Mouse (Mus musculus): ENCODE measurements around the gene Bmpr1a. TPM values are rescaled to one million over a fixed set of nuclear protein-coding genes. Genes with fewer than 3 reads are reported as not detected.

Bmpr1a gene
- total RNA-seq, 2 experiments from 2014 or later: 33.5 to 35.0 TPM

- intact Hi-C loops (cut with DNase I): loop anchor here (5.0 kb wide), 1 partner anchor 316 kb away; the partner anchor contains the start of gene Anxa8
- no peak for DNase-seq (ENCODE audit: low spot score in 2 of 2)
Measured at GRCm38 (mm10) chr14:34403424-34403823, 99.7 kb downstream of the Bmpr1a start.

DNA sequence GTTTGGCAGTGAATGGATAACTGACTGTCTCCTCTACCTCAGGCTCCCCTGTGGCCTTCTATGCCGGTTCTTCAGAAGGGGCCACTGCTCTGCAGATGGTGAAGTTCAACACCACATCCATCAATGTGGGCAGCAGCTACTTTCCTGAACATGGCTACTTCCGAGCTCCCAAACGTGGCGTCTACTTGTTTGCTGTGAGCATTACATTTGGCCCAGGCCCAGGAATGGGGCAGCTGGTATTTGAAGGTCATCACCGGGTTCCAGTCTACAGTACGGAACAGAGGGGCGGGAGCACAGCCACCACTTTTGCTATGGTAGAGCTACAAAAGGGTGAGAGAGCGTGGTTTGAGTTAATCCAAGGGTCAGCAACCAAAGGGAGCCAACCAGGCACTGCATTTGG, 100.3 kb downstream of the Bmpr1a start:
- intact Hi-C loops (cut with DNase I): loop anchor here (5.0 kb wide), 1 partner anchor 316 kb away; the partner anchor contains the start of gene Anxa8
- no peak for DNase-seq (ENCODE audit: low spot score in 2 of 2)

DNA sequence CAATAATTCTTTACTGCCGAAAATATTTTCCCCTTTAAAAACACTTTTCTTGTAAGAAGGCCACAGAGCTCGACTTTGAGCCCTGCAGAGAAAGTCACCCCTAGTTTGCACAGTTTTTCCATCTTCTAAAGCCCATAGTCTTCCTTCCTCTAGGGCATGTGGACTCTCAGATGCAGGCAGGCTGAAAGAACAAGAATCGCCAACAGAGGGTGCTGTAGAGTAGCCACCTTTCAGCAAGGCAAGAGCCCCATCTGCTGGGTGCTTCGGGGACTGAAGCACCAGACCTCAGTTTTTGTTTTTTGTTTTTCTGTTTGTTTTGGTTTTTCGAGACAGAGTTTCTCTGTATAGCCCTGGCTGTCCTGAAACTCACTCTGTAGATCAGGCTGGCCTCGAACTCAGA, 102.0 kb downstream of the Bmpr1a start:
- peak; percentile 68 to 78 for DNase-seq (ENCODE audit: low spot score in 2 of 2)
- intact Hi-C loops (cut with DNase I): loop anchor here (2.0 to 5.0 kb wide), 2 partner anchors 28 to 314 kb away; partner anchors contain the start of gene Anxa8

DNA sequence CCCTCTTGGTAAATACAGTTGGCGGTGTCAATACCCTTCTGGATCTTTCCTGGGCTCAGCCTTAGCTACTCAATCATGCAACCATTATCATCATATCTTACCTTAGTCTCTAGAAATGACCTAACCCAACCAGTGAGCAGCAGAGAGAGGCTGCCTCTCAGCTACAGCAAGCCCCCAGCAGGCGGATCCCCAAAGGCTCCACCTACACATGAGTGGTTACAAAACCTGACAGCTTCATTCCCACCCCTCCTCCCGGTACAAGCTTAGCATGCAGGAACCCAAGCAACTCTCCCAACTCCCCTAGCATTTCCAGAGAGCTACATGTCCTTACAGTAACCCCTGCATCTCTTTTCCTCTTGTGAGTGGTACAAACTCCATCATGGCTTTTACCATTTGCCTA, 103.1 kb downstream of the Bmpr1a start:
- intact Hi-C loops (cut with DNase I): loop anchor here (2.0 to 5.0 kb wide), 2 partner anchors 27 to 313 kb away; partner anchors contain the start of gene Anxa8
- DNase-seq (ENCODE audit: low spot score in 2 of 2): no peak

DNA sequence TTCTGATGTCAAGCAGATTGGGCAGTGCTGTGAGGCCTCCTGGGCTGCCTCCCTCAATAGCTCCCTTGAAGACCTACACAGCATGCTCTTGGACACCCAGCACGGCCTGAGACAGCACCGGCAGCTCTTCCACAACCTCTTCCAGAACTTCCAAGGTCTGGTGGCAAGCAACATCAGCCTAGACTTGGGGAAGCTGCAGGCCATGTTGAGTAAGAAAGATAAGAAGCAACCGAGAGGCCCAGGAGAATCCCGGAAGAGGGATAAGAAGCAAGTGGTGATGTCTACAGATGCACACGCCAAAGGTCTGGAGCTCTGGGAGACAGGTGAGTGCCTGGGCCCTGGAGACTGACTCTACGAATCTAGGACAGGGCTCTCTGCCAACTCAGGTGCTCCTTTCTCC, 103.8 kb downstream of the Bmpr1a start:
- no peak for DNase-seq (ENCODE audit: low spot score in 2 of 2)
- intact Hi-C loops (cut with DNase I): no loop called here

GRCm38 (mm10) chr14:34398901-34399300, 104.2 kb downstream of the Bmpr1a start:
- intact Hi-C loops (cut with DNase I): no loop called here
- DNase-seq (ENCODE audit: low spot score in 2 of 2): no peak

DNA sequence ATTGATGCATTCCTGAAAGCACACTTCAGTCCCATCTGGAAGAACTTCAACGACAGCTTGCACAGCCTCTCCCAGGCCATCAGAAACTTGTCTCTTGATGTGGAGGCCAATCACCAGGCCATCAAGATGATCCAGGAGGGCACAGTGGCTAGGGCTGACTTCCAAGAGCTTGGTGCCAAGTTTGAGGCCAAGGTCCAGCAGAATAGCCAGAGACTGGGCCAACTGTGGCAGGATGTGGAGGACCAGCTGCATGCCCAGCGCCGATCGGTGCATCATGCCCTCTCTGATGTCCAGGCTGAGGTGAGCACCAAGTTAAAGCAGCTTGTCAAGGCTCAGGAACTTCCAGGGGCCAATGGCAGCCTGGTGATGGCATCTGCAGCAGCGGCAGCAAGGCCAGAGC, 105.3 kb downstream of the Bmpr1a start:
- intact Hi-C loops (cut with DNase I): no loop called here
- no peak for DNase-seq (ENCODE audit: low spot score in 2 of 2)

DNA sequence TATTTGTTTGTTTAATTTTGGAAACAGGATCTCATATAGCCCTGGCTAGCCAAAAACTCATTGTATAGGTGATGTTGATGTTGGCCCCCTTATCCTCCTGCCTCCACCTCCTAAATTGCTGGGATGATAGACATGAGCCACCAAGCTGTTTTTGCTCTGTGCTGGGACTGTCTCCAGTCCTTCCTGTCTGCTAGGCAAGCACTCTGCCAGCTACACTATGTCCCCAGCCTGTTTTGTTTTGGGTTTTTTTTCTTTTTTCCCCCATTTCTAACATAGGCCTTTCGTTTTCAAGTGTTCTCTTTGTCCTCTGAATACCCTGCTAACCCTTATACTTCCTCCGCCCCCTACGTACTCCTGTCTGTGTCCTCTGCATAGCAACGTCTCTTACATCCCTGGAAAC, 109.8 kb downstream of the Bmpr1a start:
- no peak for DNase-seq (ENCODE audit: low spot score in 2 of 2)
- intact Hi-C loops (cut with DNase I): no loop called here

DNA sequence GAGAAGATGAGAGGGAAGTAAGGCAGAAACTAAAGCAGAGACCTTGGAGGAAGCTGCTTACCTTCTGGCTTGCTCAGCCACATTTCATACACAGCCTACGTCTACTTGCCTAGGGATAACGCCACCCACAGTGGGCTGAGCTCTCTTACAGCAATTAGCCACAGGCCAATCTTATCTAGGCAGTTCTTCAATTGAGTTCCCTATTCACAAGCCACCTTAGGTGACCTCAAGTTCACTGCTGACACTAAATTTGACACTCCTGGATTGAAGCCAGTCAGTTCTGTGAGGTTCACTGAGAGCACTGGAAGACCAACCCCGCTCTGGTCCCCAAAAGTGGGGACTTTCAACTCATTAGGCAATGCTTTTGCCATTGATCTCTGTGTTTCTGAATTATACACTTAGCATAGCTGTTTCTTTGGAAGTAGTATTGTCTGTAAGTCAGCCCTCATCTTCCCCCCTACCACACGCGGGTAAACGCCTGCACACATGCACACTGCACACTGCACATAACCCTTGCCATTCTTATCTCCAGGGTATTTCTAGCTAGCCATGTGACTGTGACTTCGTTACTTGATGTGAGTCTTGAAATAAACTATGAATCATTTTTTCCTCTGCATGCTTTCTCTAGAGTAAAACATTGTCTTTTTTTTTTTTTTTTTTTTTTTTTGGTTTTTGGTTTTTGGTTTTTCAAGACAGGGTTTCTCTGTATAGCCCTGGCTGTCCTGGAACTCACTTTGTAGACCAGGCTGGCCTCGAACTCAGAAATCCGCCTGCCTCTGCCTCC, 120.0 kb downstream of the Bmpr1a start:
- DNase-seq (ENCODE audit: low spot score in 2 of 2): peak in 1 of 2 experiments; percentile 23
- intact Hi-C loops (cut with DNase I): no loop called here

GRCm38 (mm10) chr14:34378560-34379331, 124.4 kb downstream of the Bmpr1a start:
- DNase-seq (ENCODE audit: low spot score in 2 of 2): no peak
- intact Hi-C loops (cut with DNase I): no loop called here

DNA sequence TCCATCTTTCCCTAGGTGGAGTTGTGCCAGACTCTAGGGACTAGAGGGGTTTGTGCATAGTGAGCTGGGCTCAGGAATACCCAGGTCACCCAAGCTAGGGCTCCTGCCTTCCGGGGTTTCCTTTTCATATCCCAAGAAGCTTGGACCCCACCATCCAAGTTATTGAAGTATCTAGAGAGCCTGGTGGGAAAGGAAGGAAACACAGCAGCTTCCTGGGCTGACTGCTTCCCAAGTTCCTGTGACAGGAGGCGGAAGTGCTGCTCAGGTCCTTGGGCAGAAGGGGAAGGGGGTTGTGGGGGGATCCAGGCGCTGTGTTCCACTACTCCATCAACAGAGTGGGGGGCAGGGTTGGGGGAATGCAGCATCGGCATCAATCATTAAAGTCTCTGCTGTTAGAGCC, 126.0 kb downstream of the Bmpr1a start:
- no peak for DNase-seq (ENCODE audit: low spot score in 2 of 2)
- intact Hi-C loops (cut with DNase I): no loop called here

- no peak for DNase-seq (ENCODE audit: low spot score in 2 of 2)
- intact Hi-C loops (cut with DNase I): no loop called here
Measured at GRCm38 (mm10) chr14:34375941-34376340, 127.2 kb downstream of the Bmpr1a start.

DNA sequence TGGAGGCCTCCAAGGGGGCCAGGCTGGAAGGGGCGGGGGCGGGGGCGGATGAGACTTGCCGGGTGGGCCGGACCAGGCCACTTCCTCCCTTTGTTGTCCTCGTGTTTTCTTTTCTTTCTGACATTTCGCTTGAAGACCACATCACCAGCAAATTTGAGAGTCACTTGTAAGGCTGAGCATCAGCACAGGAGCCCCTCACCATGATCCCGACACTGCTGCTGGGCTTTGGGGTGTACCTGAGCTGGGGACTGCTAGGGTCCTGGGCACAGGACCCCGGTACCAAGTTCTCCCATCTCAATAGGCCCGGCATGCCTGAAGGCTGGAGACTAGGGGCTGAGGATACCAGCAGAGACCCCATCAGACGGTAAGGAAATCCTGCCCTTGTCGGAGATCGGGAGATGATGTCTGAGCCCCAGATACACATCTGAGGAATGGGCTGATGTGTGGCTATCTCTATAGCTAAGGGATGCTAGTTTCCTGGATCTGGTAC, 127.7 kb downstream of the Bmpr1a start, which contains the start of gene Mmrn2:
Gene Mmrn2 (plus strand): TSS at position 51 of the 490 bp plus-strand sequence.
- intact Hi-C loops (cut with DNase I): no loop called here
- DNase-seq (ENCODE audit: low spot score in 2 of 2): no peak

- DNase-seq (ENCODE audit: low spot score in 2 of 2): no peak
- intact Hi-C loops (cut with DNase I): loop anchor here (5.0 kb wide), 1 partner anchor 178 kb away; no protein-coding TSS in a partner anchor
Measured at GRCm38 (mm10) chr14:34374577-34374976, 128.6 kb downstream of the Bmpr1a start, which contains the start of gene Sncg. TSS of gene Sncg (minus strand) at chr14:34374789.

DNA sequence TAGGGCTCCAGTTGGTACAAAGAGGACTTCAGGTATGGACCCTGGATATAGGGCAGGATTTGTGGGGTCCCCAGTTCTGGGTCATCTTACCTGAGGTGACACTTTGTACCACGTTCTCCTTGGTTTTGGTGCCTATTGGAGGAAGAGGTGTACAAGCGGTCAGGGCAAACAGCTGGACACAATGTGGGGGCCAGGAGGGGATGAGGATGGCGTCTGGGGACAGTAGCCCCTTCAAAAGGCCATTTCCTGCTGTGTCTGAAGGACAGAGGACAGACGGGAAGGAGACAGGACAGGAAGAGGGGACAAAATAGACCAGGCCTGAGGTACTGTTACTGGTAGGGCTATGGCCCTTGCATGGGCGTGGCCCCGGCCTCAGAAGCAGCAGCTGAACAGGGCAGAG, 129.6 kb downstream of the Bmpr1a start:
- intact Hi-C loops (cut with DNase I): loop anchor here (2.0 to 5.0 kb wide), 2 partner anchors 27 to 179 kb away; no protein-coding TSS in a partner anchor
- DNase-seq (ENCODE audit: low spot score in 2 of 2): no peak

- intact Hi-C loops (cut with DNase I): loop anchor here (1.0 to 5.0 kb wide), 3 partner anchors 28 to 199 kb away; no protein-coding TSS in a partner anchor
- DNase-seq (ENCODE audit: low spot score in 2 of 2): peak; percentile 39 to 48
Measured at GRCm38 (mm10) chr14:34372646-34373045, 130.5 kb downstream of the Bmpr1a start.

- intact Hi-C loops (cut with DNase I): loop anchor here (1.0 to 5.0 kb wide), 3 partner anchors 29 to 200 kb away; no protein-coding TSS in a partner anchor
- DNase-seq (ENCODE audit: low spot score in 2 of 2): no peak
Measured at GRCm38 (mm10) chr14:34371763-34372162, 131.4 kb downstream of the Bmpr1a start.

- intact Hi-C loops (cut with DNase I): loop anchor here (5.0 kb wide), 1 partner anchor 181 kb away; no protein-coding TSS in a partner anchor
- DNase-seq (ENCODE audit: low spot score in 2 of 2): no peak
Measured at GRCm38 (mm10) chr14:34370921-34371320, 132.2 kb downstream of the Bmpr1a start.

GRCm38 (mm10) chr14:34370203-34370602, 132.9 kb downstream of the Bmpr1a start:
- intact Hi-C loops (cut with DNase I): loop anchor here (5.0 kb wide), 1 partner anchor 182 kb away; no protein-coding TSS in a partner anchor
- no peak for DNase-seq (ENCODE audit: low spot score in 2 of 2)

DNA sequence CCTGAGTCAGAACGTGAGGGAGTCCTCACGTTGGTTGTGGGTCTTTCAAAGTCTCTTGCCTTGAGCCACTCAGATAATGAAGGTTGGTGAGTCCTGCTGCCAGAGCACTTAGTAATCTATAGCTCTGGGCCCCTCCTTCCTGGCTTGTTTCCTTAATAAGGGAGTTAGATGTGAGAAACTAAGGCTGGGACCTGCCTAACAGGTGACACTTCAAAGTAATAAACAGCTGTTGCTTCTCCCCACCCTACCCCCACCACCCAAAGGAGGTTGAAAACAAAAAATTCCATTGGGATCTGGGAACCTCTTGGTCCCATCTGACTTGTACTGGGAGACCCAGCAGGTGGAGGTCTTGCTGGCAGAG, 138.0 kb downstream of the Bmpr1a start:
- DNase-seq (ENCODE audit: low spot score in 2 of 2): no peak
- intact Hi-C loops (cut with DNase I): no loop called here
